Mouse (Mus musculus) urinary bladder, adult 18-20 months (tissue): ENCODE data around the gene Ssbp1.

Experiments
- DNase-seq, 2 experiments: peaks; one replicate each; pipeline ENCODE4 v3.0.0; 2022; ENCODE audit warnings: low spot score in 2 of 2, mixed read lengths in 2 of 2

Ssbp1 gene

GRCm38 (mm10) chr6:40454436-40455041, 16.6 kb upstream of the Ssbp1 start:
- no peak for DNase-seq

GRCm38 (mm10) chr6:40465710-40466109, 5.4 kb upstream of the Ssbp1 start:
- no peak for DNase-seq

DNA sequence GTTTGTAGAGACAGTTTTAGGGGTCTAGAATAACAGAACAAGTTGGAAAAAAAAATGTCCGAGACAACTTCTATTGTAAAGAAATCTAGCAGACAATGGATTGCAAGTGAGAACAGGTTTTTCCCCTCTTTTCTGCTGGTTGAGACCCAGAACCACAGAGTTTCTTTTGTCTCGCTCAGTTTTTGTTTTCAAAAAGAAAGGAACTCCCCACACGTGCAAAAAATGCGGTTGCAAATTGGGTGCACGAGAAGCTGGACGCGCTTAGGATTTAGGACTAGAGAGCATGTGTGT, 513 bp downstream of the Ssbp1 start:
- no peak for DNase-seq

GRCm38 (mm10) chr6:40476132-40476531, 5.0 kb downstream of the Ssbp1 start:
- DNase-seq: no peak

DNA sequence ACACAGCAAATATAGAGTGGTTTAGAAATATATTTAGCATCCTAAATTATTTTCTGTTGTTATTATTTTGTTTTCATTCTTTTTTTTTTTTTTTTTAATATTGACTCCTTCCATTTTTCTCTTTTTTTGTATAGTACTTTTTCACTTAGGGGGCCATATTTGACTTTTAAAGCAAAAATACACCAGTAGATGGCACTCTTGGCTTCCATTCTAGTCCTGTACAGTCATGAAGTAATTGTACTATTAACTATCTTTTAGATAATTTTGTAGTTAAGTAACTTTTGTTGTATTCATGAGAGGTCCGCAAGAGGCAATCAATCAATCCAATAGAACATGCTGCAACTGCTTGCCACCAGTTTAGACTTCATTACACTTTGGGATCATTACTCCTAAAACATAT, 8.6 kb downstream of the Ssbp1 start:
- DNase-seq: no peak

DNA sequence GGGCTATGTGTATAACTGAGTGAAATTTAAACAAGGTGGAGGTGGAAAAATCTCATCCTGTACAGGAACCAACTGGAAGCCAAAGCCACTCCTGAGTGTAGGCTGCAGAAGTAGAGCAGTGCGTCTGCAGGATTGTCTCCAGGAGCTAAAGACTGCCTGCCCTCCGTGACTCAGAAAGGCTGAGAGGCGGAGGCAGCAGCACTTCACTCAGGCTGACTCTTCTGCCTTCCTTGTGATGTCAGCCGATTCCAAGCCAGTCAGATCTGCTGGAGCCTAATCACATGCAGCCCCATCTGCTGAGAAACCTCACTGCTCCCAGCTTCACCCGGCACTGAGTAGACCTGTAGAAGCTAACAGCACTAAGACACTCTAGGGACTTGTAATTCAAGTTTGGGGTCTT, 11.2 kb downstream of the Ssbp1 start:
- no peak for DNase-seq

GRCm38 (mm10) chr6:40490933-40491332, 19.8 kb downstream of the Ssbp1 start, which contains the start of gene Tas2r137:
Gene Tas2r137 (plus strand): TSS chr6:40491233.
- no peak for DNase-seq

DNA sequence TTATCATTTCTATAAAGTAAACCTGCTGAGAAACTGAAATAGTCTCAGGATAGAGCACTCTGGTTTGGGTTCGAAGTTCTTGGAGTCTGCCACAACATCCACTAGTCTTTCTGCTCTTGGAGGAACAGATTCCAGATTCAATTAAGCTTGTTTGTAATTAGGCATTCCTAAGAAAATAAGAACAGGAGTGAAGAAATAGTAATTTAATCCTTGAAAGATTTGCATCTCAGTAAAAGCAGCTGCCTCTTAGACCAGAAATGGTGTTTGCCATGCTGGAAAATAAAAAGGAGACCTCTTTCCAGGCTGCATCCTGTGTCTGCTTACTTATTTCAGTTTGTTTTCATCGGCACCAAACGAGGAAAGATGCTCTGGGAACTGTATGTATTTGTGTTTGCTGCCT, 22.1 kb downstream of the Ssbp1 start, which contains the start of gene Tas2r108:
TSS of gene Tas2r108 (plus strand) at position 301 of the 400 bp plus-strand sequence.
- DNase-seq: no peak

- no peak for DNase-seq
These were observed 48.3 kb downstream of the Ssbp1 start, which contains the start of gene Prss37 for GRCm38 (mm10) chr6:40519408-40519807. Gene Prss37 (minus strand): TSS chr6:40519508.
